Mouse (Mus musculus) Patski (cell line): ENCODE measurements around the gene Zglp1. TPM values are rescaled to one million over a fixed set of nuclear protein-coding genes. Genes with fewer than 3 reads are reported as not detected.

Experiments used
- ATAC-seq: fragments of 100-300 bp; one replicate; pipeline ENCODE4 v1.8.0; 2021
- CTCF ChIA-PET: fragments of 350-600 bp; sonication (Branson Sonifier 250); formaldehyde crosslinking; loops from one replicate; lab custom pipeline; 2022; ENCODE audit warnings: inconsistent platforms; lab: Charles Lee
- POLR2A ChIA-PET: fragments of 350-600 bp; sonication (Branson Sonifier 250); formaldehyde crosslinking; loops from one replicate; lab custom pipeline; 2022; ENCODE audit warnings: antibody characterized with exemption, inconsistent platforms; lab: Charles Lee
- DNase-seq: peaks from one replicate; pipeline ENCODE4 v3.0.0-alpha.2; 2011; ENCODE audit warnings: low read depth, low spot score
- H3K27me3 ChIP-seq: fragments of 371-371 bp; one replicate; pipeline ENCODE4 v1.5.1; 2021
- CTCF ChIP-seq: fragments of 100-300 bp; IDR thresholded peaks from one replicate; pipeline ENCODE4 v1.5.1; 2021
- in situ Hi-C: fragments of 300-500 bp; cut with MboI; formaldehyde crosslinking; loops from 3 replicates; pipeline ENCODE4 v1.11.1; 2018; ENCODE audit warnings: low pct_unique_long_range_greater_than_20kb, mixed read lengths
- polyA plus RNA-seq: library from polyadenylated mRNA; unstranded; gene quantifications from one replicate; pipeline ENCODE4 v1.2.3, GENCODE M21; 2021

The Zglp1 gene
- polyA plus RNA-seq, 1 experiment from 2014 or later: 0.10 TPM

- POLR2A ChIA-PET: no interaction called here
- no peak for ATAC-seq
- no peak for TF ChIP-seq CTCF
Observed at GRCm38 (mm10) chr9:21016331-21017176, 50.3 kb downstream of the Zglp1 start.

DNA sequence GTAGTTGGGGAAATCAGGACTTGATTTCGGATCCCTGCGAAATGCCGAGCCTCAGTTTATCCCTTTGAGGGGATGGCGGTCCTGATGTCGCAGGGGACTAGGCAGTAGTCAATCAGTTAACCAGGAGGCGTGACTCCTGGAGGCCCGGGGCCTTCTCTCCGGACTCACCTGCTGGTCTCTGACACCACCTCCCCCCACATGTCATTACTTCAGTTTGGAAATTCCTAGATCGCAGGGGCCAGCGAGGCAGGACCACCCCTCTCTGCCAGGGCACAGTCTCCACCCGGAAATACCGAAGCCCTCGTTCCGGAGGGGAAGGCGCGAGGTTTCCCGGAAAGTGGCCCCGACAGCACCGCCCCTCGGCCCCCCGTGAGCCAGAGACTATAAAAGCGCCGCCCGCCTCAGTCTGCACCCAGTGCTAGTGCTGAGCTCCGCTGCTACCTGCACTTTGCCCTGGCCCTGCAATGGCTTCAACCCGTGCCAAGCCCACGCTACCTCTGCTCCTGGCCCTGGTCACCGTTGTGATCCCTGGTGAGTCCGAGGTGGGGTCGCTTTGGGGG, 51.2 kb downstream of the Zglp1 start, which contains the start of gene Icam1:
Icam1 (plus strand) TSS at position 415 of the 560 bp plus-strand sequence.
- POLR2A ChIA-PET: no interaction called here
- DNase-seq (no peak), ATAC-seq (no peak)
- CTCF ChIA-PET: no interaction called here
- TF ChIP-seq CTCF: no peak
- H3K27me3 ChIP-seq: peaks cover 4% of the 10 kb centered on the region
- in situ Hi-C loops: no loop called here

More at GRCm38 (mm10) chr9:21016331-21017176, 50.3 kb downstream of the Zglp1 start:
- no peak for DNase-seq
- peaks cover 4% of the 10 kb centered on the region for H3K27me3 ChIP-seq
- CTCF ChIA-PET: interaction anchor here (0.8 kb wide), 1 partner anchor 9 kb away, joined by 3 read pairs; no protein-coding TSS in a partner anchor
- in situ Hi-C loops: no loop called here

DNA sequence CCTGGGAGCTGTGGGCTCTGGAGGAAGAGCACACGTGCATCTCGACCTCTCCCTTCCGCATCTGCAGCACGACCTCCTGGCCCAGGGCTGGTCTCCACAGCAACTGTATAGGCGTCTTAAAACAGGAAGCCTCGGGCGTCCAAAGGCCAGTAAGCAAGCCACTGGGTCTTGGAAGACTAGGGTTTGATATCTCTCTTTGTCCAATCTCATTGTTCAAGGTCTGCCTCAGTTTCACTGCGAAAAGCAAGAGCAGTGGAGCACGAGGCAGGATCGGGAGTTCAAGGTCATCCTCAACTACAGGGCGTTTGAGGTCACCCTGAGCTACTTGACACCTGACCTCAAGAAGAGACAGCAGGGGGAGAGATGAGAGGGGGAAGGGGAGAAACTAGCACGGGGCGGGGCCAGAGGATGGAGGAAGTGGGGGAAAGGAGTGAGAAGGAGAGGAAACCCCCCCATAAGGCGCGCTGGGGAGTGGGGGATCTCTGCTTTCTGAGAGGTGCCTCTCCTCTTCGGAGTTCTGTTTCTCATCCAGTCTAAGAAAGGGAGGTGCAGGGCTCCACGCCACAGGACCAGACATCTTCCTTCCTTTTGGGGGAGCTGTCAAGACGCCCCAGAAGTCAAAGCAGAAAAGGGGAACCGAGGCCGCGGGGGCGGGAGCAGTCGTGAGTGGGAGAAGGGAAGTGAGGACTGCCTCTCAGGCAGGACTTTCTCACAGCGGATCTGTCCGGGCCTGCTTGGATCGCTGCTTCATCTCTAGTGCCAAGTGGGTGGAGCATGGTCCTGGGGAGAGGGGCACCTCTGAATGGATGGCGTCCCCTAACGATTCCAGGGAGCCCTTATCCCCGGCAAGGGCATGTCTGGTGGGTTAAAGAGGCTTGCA, 52.0 kb downstream of the Zglp1 start:
- CTCF ChIA-PET: no interaction called here
- peaks cover 4% of the 10 kb centered on the region for H3K27me3 ChIP-seq
- no peak for ATAC-seq
- POLR2A ChIA-PET: interaction anchor here (0.6 to 0.8 kb wide), 2 partner anchors 9 to 110 kb away, joined by 3 to 4 read pairs; no protein-coding TSS in a partner anchor
- no peak for DNase-seq
- in situ Hi-C loops: no loop called here
- TF ChIP-seq CTCF: no peak

Other genes starting within 250 kb of the Zglp1 start
- gene Rdh8, start 248.6 kb downstream of the Zglp1 start, polyA plus RNA-seq: not detected
- 0.09 TPM for gene A230050P20Rik, start 198.5 kb downstream of the Zglp1 start, polyA plus RNA-seq
- gene Angptl6, start 187.4 kb downstream of the Zglp1 start, polyA plus RNA-seq: 1.8 TPM
- 42.2 TPM for gene Ppan, start 178.9 kb downstream of the Zglp1 start, polyA plus RNA-seq
- gene Eif3g, start 168.5 kb downstream of the Zglp1 start, polyA plus RNA-seq: 172 TPM
- 54.3 TPM for gene Dnmt1, start 107.2 kb downstream of the Zglp1 start, polyA plus RNA-seq
- gene S1pr2, start 90.3 kb downstream of the Zglp1 start, polyA plus RNA-seq: 10.9 TPM
- 89.1 TPM for gene Mrpl4, start 64.4 kb downstream of the Zglp1 start, polyA plus RNA-seq
- 0.06 TPM for gene Icam1, start 51.1 kb downstream of the Zglp1 start, polyA plus RNA-seq
- gene Icam4, start 37.7 kb downstream of the Zglp1 start, polyA plus RNA-seq: 0.99 TPM
- gene Icam5, start 35.0 kb downstream of the Zglp1 start, polyA plus RNA-seq: 1.1 TPM
- gene Gm49373, start 6.0 kb upstream of the Zglp1 start, polyA plus RNA-seq: 0.15 TPM
- 61.0 TPM for gene Fdx1l, start 6.5 kb upstream of the Zglp1 start, polyA plus RNA-seq
- gene Gm38431, start 24.9 kb upstream of the Zglp1 start, polyA plus RNA-seq: 1.2 TPM
- gene Raver1, start 24.9 kb upstream of the Zglp1 start, polyA plus RNA-seq: 65.4 TPM
- gene Tyk2, start 64.2 kb upstream of the Zglp1 start, polyA plus RNA-seq: 20.3 TPM
- 312 TPM for gene Cdc37, start 82.9 kb upstream of the Zglp1 start, polyA plus RNA-seq
- 3.0 TPM for gene Pde4a, start 98.6 kb upstream of the Zglp1 start, polyA plus RNA-seq
- 49.7 TPM for gene Keap1, start 172.3 kb upstream of the Zglp1 start, polyA plus RNA-seq
- gene S1pr5, start 181.3 kb upstream of the Zglp1 start, polyA plus RNA-seq: not detected
- gene Atg4d, start 198.2 kb upstream of the Zglp1 start, polyA plus RNA-seq: 42.7 TPM
- gene Kri1, start 220.9 kb upstream of the Zglp1 start, polyA plus RNA-seq: 36.9 TPM
- 47.4 TPM for gene Cdkn2d, start 224.3 kb upstream of the Zglp1 start, polyA plus RNA-seq
- not detected for gene Ap1m2, start 245.2 kb upstream of the Zglp1 start, polyA plus RNA-seq